In genomic region chrX:103371221-103371620, GRCm38 (mm10) we compare ENCODE assay signal across 11 mouse cellular contexts. TPM values are rescaled to one million over a fixed set of nuclear protein-coding genes. Genes with fewer than 3 reads are reported as not detected.
DNase-seq lines count a peak whose midpoint lies in the region; TF ChIP-seq lines count a peak whose summit lies in the region.
"Had no signal": no experiment of that assay in that cellular context is flagged by ENCODE, and none has a peak within 500 bp of the region (broad histone marks: within the 10 kb centered on the region; RNA-seq: fewer than 3 reads in every experiment).

No protein-coding gene starts in this region.

- no peaks in the 10 kb centered on the region for H3K27me3 ChIP-seq in CH12.LX (replicated peaks)

- no peaks in the 10 kb centered on the region for H3K36me3 ChIP-seq in CH12.LX (replicated peaks in 1 of 2; ENCODE audit: control insufficient read depth in 1 of 2, insufficient read depth in 1 of 2, low read length in 1 of 2)
- H3K36me3 ChIP-seq: limb, embryonic 15.5 days had no signal

- TF ChIP-seq POLR2A in CH12.LX (IDR thresholded peaks at IDR 0.05; ENCODE audit: low read depth, low read length): no peak

- no peak for TF ChIP-seq EP300 in CH12.LX (IDR thresholded peaks at IDR 0.05; ENCODE audit: low read length)

- dilution Hi-C loops in CH12.LX (cut with MboI; ENCODE audit: extremely low pct_ligation_motif_present, extremely low pct_unique_long_range_greater_than_20kb, low sequenced_read_pairs): no loop called here

- H3K4me2 ChIP-seq in CH12.LX (ENCODE audit: insufficient read depth, low read depth, poor library complexity, severe bottlenecking): no peak overlapping the region
- H3K4me2 ChIP-seq: limb, embryonic 15.5 days had no signal

- no peak overlapping the region for H3K9ac ChIP-seq in CH12.LX (ENCODE audit: insufficient read depth, low read depth)
- H3K9ac ChIP-seq: limb, embryonic 15.5 days had no signal

- no peak overlapping the region for H3K4me3 ChIP-seq in CH12.LX (replicated peaks in 1 of 3; ENCODE audit: low read depth in 2 of 3, low read length in 2 of 3, poor library complexity in 1 of 3)
- H3K4me3 ChIP-seq in layer of hippocampus, adult 2 months: no peak overlapping the region
- H3K4me3 ChIP-seq: limb, embryonic 15.5 days had no signal

- no peaks in the 10 kb centered on the region for H3K9me3 ChIP-seq in CH12.LX (replicated peaks; ENCODE audit: low read length)
- H3K9me3 ChIP-seq: limb, embryonic 15.5 days had no signal

- TF ChIP-seq RAD21 in CH12.LX (IDR thresholded peaks at IDR 0.05; ENCODE audit: low read depth, low read length): peak; percentile 63

- TF ChIP-seq CTCF in CH12.LX (conservative IDR thresholded peaks at IDR 0.05 in 1 of 2, IDR thresholded peaks at IDR 0.05 in 1 of 2; ENCODE audit: low read depth in 2 of 2, low read length in 2 of 2): peak in 1 of 2 experiments; percentile 68; a peak in 2 of 4 replicates
- no peak for TF ChIP-seq CTCF in layer of hippocampus, adult 2 months (conservative IDR thresholded peaks at IDR 0.05)

- no peak overlapping the region for H3K27ac ChIP-seq in CH12.LX (ENCODE audit: insufficient read depth, low read depth)
- no peak overlapping the region for H3K27ac ChIP-seq in layer of hippocampus, adult 2 months
- H3K27ac ChIP-seq: limb, embryonic 15.5 days had no signal

- H3K79me2 ChIP-seq in CH12.LX (replicated peaks; ENCODE audit: control insufficient read depth, extremely low read depth, insufficient read depth, poor library complexity, severe bottlenecking): no peaks in the 10 kb centered on the region

- in situ Hi-C loops in CH12.LX (cut with MboI; ENCODE audit: low pct_ligation_motif_present, low pct_unique_long_range_greater_than_20kb, low sequenced_read_pairs): loop anchor here (5.0 kb wide), 1 partner anchor 109 kb away; no protein-coding TSS in a partner anchor

- no peaks in the 10 kb centered on the region for H3K4me1 ChIP-seq in CH12.LX (ENCODE audit: control insufficient read depth in 1 of 2, insufficient read depth in 2 of 2)
- H3K4me1 ChIP-seq: limb, embryonic 15.5 days had no signal

- DNase-seq in layer of hippocampus, adult 9-11 months: peak; percentile 7
- DNase-seq in layer of hippocampus, postnatal 36 days: no peak
- DNase-seq in CH12.LX (ENCODE audit: extremely low read depth) (peak; percentile 33), adipocyte (ENCODE audit: low spot score) (peak; percentile 51)
- DNase-seq in lung, postnatal 14 days: peak; percentile 1
- no peak for DNase-seq in layer of hippocampus, adult 2 months (ENCODE audit: low spot score in 2 of 2)
- no peak for DNase-seq in heart, postnatal 4 days
- no peak for DNase-seq in layer of hippocampus, adult 18-20 months (ENCODE audit: low spot score in 2 of 2)
- DNase-seq: gastrocnemius, postnatal 10 days had no signal

TF ChIP-seq in CH12.LX, 34 proteins besides CTCF, POLR2A, EP300 and RAD21:
- no peak for TF ChIP-seq UBTF (IDR thresholded peaks at IDR 0.05; ENCODE audit: low read depth, low read length)
- no peak for TF ChIP-seq USF1 (IDR thresholded peaks at IDR 0.05; ENCODE audit: low read depth, low read length)
- no peak for TF ChIP-seq MXI1 (IDR thresholded peaks at IDR 0.05; ENCODE audit: low read depth, low read length)
- TF ChIP-seq JUND (conservative IDR thresholded peaks at IDR 0.05; ENCODE audit: low read depth, low read length): no peak
- peak; percentile 38; the same call in 1 of the 2 replicates for TF ChIP-seq ZC3H11A (IDR thresholded peaks at IDR 0.05; ENCODE audit: low read depth, low read length)
- peak; percentile 68 for TF ChIP-seq SMC3 (IDR thresholded peaks at IDR 0.05; ENCODE audit: low read depth, low read length)
- no peak for TF ChIP-seq TBP (conservative IDR thresholded peaks at IDR 0.05; ENCODE audit: low read depth, low read length)
- no peak for TF ChIP-seq MAZ (IDR thresholded peaks at IDR 0.05; ENCODE audit: low read depth, low read length)
- TF ChIP-seq MAX (IDR thresholded peaks at IDR 0.05; ENCODE audit: low read length): no peak
- TF ChIP-seq MYC (IDR thresholded peaks at IDR 0.05; ENCODE audit: low read depth, low read length): peak; percentile 60; the same call in 1 of the 2 replicates
- TF ChIP-seq ELF1 (IDR thresholded peaks at IDR 0.05; ENCODE audit: low read depth, low read length): no peak
- no peak for TF ChIP-seq ETS1 (conservative IDR thresholded peaks at IDR 0.05; ENCODE audit: low read depth, low read length)
- 0 out of 2 replicates have a peak, but pooled peaks have one; percentile 15 for TF ChIP-seq MAFK (IDR thresholded peaks at IDR 0.05; ENCODE audit: insufficient replicate concordance, low read length)
- TF ChIP-seq POLR2AphosphoS2 (IDR thresholded peaks at IDR 0.05; ENCODE audit: low read depth, low read length): no peak
- no peak for TF ChIP-seq CHD1 (IDR thresholded peaks at IDR 0.05; ENCODE audit: low read depth, low read length)
- TF ChIP-seq USF2 (conservative IDR thresholded peaks at IDR 0.05; ENCODE audit: low read depth, low read length): no peak
- no peak for TF ChIP-seq E2F4 (IDR thresholded peaks at IDR 0.05; ENCODE audit: insufficient replicate concordance, low read depth, low read length)
- TF ChIP-seq JUN (IDR thresholded peaks at IDR 0.05; ENCODE audit: insufficient read depth, low read depth, low read length): no peak
- TF ChIP-seq BHLHE40 (IDR thresholded peaks at IDR 0.05; ENCODE audit: low read depth, low read length): no peak
- no peak for TF ChIP-seq ZKSCAN1 (IDR thresholded peaks at IDR 0.05; ENCODE audit: borderline replicate concordance, low read depth, low read length)
- no peak for TF ChIP-seq NELFE (IDR thresholded peaks at IDR 0.05; ENCODE audit: low read depth, low read length)

RNA-seq across cellular contexts. Expression of gene Chic1, which starts 14.9 kb away (rescaled TPM):
- 10 to 100 TPM; 21.4 TPM for total RNA-seq in layer of hippocampus, postnatal 36 days (2021)
- total RNA-seq in CH12.LX (2012; rRNA removed) (not detected in 2 replicates), CH12.LX (2014; rRNA removed) (not detected in 2 replicates)
- polyA plus RNA-seq in CH12.LX (2012; ENCODE audit: insufficient read length, low read depth): not detected in 2 replicates
- 10 to 100 TPM; 20.1 to 21.6 TPM for total RNA-seq in layer of hippocampus, adult 2 months (2021)
- total RNA-seq in heart, postnatal 4 days (2021): 1 to 10 TPM; 1.6 TPM
- total RNA-seq in layer of hippocampus, adult 18-20 months (2021): 10 to 100 TPM; 22.7 to 24.3 TPM

RNA-seq across cellular contexts. Expression of gene Tsx, which starts 43.0 kb away (rescaled TPM):
- total RNA-seq in layer of hippocampus, postnatal 36 days (2021): 1 to 10 TPM in 1 of 2 experiments, not detected in 1; 1.3 TPM
- total RNA-seq in CH12.LX (2012; rRNA removed): not detected in 2 replicates
- total RNA-seq in CH12.LX (2014; rRNA removed): not detected in 2 replicates
- not detected in 2 replicates for polyA plus RNA-seq in CH12.LX (2012; ENCODE audit: insufficient read length, low read depth)
- not detected for total RNA-seq in layer of hippocampus, adult 2 months (2021)
- total RNA-seq in heart, postnatal 4 days (2021): not detected
- total RNA-seq in layer of hippocampus, adult 18-20 months (2021): not detected
- total RNA-seq: gastrocnemius, postnatal 10 days; heart, postnatal 10 days had no signal

RNA-seq across cellular contexts. Expression of gene Cdx4, which starts 50.0 kb away (rescaled TPM):
- total RNA-seq in layer of hippocampus, postnatal 36 days (2021): not detected
- total RNA-seq in CH12.LX (2012; rRNA removed): not detected in 2 replicates
- total RNA-seq in CH12.LX (2014; rRNA removed): not detected in 2 replicates
- not detected in 2 replicates for polyA plus RNA-seq in CH12.LX (2012; ENCODE audit: insufficient read length, low read depth)
- total RNA-seq in layer of hippocampus, adult 2 months (2021): not detected
- not detected for total RNA-seq in heart, postnatal 4 days (2021)
- total RNA-seq in layer of hippocampus, adult 18-20 months (2021): not detected
- total RNA-seq: gastrocnemius, postnatal 10 days; heart, postnatal 10 days had no signal
- polyA plus RNA-seq: limb, embryonic 15.5 days had no signal

RNA-seq across cellular contexts. Expression of gene Gm26992, which starts 50.6 kb away (rescaled TPM):
- total RNA-seq in layer of hippocampus, postnatal 36 days (2021): not detected
- total RNA-seq in CH12.LX (2012; rRNA removed) (not detected in 2 replicates), CH12.LX (2014; rRNA removed) (not detected in 2 replicates)
- polyA plus RNA-seq in CH12.LX (2012; ENCODE audit: insufficient read length, low read depth): not detected in 2 replicates
- total RNA-seq in layer of hippocampus, adult 2 months (2021): not detected
- not detected for total RNA-seq in heart, postnatal 4 days (2021)
- total RNA-seq in layer of hippocampus, adult 18-20 months (2021): not detected
- total RNA-seq: gastrocnemius, postnatal 10 days; heart, postnatal 10 days had no signal
- polyA plus RNA-seq: limb, embryonic 15.5 days had no signal

Comparison
In these comparisons a context has a peak if more than half of its experiments do, and no peak if none do; other contexts are left out.
1. DNase-seq: peak in layer of hippocampus, adult 9-11 months (single experiment), CH12.LX (single experiment), adipocyte (single experiment) and lung, postnatal 14 days (single experiment); none in layer of hippocampus, postnatal 36 days (0 of 2), layer of hippocampus, adult 2 months (0 of 2), heart, postnatal 4 days (single experiment) and layer of hippocampus, adult 18-20 months (0 of 2).
2. RNA of gene Chic1, which starts 14.9 kb away (total RNA-seq): 22.7 to 24.3 TPM in layer of hippocampus, adult 18-20 months, 20.1 to 21.6 TPM in layer of hippocampus, adult 2 months and 21.4 TPM in layer of hippocampus, postnatal 36 days; 1.6 TPM in heart, postnatal 4 days and not detected in CH12.LX; every median in the first group is over 4 times any median in the second.